Mouse (Mus musculus) cerebellum, adult 9-11 months (tissue): ENCODE measurements around the gene Ankrd49.

Source experiments
- DNase-seq: peaks from one replicate; pipeline ENCODE4 v3.0.0; 2022

Gene Ankrd49

GRCm38 (mm10) chr9:14740151-14740924 is 44.3 kb downstream of the Ankrd49 start, which contains the start of gene Piwil4:
Gene Piwil4 (minus strand): TSS chr9:14740733.
- no peak for DNase-seq

- DNase-seq, result no peak
Measured at GRCm38 (mm10) chr9:14739498-14740150, 45.0 kb downstream of the Ankrd49 start.

- DNase-seq, result peak; percentile 9
Measured at GRCm38 (mm10) chr9:14730941-14731541, 53.6 kb downstream of the Ankrd49 start.
